Mouse (Mus musculus) telencephalon, adult 2 months (tissue): Measurements from ENCODE around the gene Gm20906.
"Not testable (repeated sequence)": the region's sequence is repeated elsewhere in the genome, so short reads cannot be mapped to it uniquely, and the experiment has no call there.

Experiments used
- DNase-seq: peaks from one replicate; pipeline ENCODE4 v3.0.0-alpha.2; 2011; ENCODE audit warnings: low read depth, low spot score

Gm20906 gene

DNA sequence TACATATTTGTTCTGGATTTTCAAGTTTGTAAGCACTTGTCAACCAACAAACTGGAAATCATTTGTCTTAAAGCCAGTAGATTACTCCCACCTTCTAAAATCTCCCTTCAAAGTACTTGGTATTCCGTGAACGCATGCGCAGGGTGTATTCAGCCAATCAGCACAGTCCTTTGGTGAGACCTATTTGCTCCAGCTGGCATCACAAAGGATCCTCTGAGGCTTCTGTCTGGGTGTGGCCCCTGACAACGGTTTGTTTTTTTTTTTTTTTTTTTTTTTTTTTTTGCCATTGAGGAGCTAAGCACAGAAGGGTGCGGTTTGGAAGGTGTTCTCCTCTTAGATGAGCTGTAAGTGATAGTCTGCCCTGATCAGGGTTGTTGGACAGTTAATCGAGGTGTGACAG lies at the start of gene Gm20906:
Gm20906 (plus strand) TSS at position 301 of the 400 bp plus-strand sequence.
- DNase-seq, result not testable (repeated sequence)
